Comparison of ENCODE assay signal across 21 mouse cellular contexts in genomic region chr2:10221862-10222261, GRCm38 (mm10).
"Had no signal": no experiment of that assay in that cellular context is flagged by ENCODE, and none has a peak within 500 bp of the region (broad histone marks: within the 10 kb centered on the region; RNA-seq: fewer than 3 reads in every experiment).

No protein-coding gene starts in this region.

- H3K27ac ChIP-seq: limb, embryonic 12.5 days; limb, embryonic 15.5 days; liver, embryonic 14.5 days; midbrain, embryonic 12.5 days; midbrain, embryonic 15.5 days; neural tube, embryonic 12.5 days; neural tube, embryonic 15.5 days; stomach, postnatal 0 days had no signal

- H3K9ac ChIP-seq: limb, embryonic 12.5 days; limb, embryonic 15.5 days; liver, embryonic 14.5 days; liver, postnatal 0 days; lung, embryonic 14.5 days; midbrain, embryonic 12.5 days; midbrain, embryonic 15.5 days; neural tube, embryonic 12.5 days; neural tube, embryonic 15.5 days had no signal

- ATAC-seq: liver, postnatal 0 days; midbrain, embryonic 15.5 days had no signal

- H3K4me3 ChIP-seq: limb, embryonic 12.5 days; limb, embryonic 15.5 days; midbrain, embryonic 12.5 days; midbrain, embryonic 15.5 days; neural tube, embryonic 12.5 days; neural tube, embryonic 15.5 days had no signal

- H3K9me3 ChIP-seq: limb, embryonic 12.5 days; limb, embryonic 15.5 days; midbrain, embryonic 12.5 days; midbrain, embryonic 15.5 days; neural tube, embryonic 12.5 days; neural tube, embryonic 15.5 days had no signal

- H3K36me3 ChIP-seq: limb, embryonic 12.5 days; limb, embryonic 15.5 days; midbrain, embryonic 12.5 days; midbrain, embryonic 15.5 days; neural tube, embryonic 12.5 days; neural tube, embryonic 15.5 days had no signal

- DNase-seq: kidney, adult 18-20 months; kidney, adult 9 months; kidney, postnatal 14 days; kidney, postnatal 4 days; left cerebral cortex, postnatal 4 days; liver, postnatal 0 days; lung, embryonic 14.5 days; lung, postnatal 14 days; lung, postnatal 4 days; thymus, adult 2 months; thymus, postnatal 14 days; thymus, postnatal 4 days had no signal

- H3K4me1 ChIP-seq: limb, embryonic 15.5 days; midbrain, embryonic 15.5 days had no signal

- H3K27me3 ChIP-seq: limb, embryonic 12.5 days; limb, embryonic 15.5 days; midbrain, embryonic 12.5 days; midbrain, embryonic 15.5 days; neural tube, embryonic 12.5 days; neural tube, embryonic 15.5 days had no signal

- H3K4me2 ChIP-seq: limb, embryonic 12.5 days; limb, embryonic 15.5 days; liver, embryonic 11.5 days; lung, embryonic 14.5 days; midbrain, embryonic 12.5 days; midbrain, embryonic 15.5 days; neural tube, embryonic 12.5 days; neural tube, embryonic 15.5 days had no signal
